Mouse (Mus musculus): ENCODE measurements around the gene Cby3. TPM values are rescaled to one million over a fixed set of nuclear protein-coding genes. Genes with fewer than 3 reads are reported as not detected.
"Not testable (repeated sequence)": the region's sequence is repeated elsewhere in the genome, so short reads cannot be mapped to it uniquely, and the experiment has no call there.

Cby3 gene
- total RNA-seq, 4 experiments from 2014 or later, result 0.96 TPM; not detected in 3

GRCm38 (mm10) chr11:50361282-50361681, 7.0 kb downstream of the Cby3 start:
- DNase-seq (ENCODE audit: low spot score in 2 of 2), result not testable (repeated sequence)

DNA sequence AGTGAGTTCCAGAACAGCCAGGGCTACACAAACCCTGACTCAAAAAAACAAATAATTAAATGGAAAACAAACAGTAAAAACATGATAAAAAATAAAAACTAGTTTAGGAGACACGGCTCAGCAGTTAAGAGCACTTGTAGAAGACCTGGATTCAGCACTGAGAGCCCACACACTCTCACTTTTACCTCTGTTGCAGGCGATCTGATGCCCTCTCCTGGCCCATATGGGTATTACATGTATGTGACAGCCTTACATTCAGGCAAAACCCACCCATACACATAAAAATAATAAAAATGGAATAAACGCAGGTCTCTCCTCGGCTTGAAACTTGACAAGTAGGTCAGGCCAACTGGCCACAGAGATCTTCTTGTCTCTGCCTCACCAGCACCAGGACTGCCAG, 10.3 kb downstream of the Cby3 start:
- DNase-seq (ENCODE audit: low spot score in 2 of 2), result peak; percentile 58 to 84

DNA sequence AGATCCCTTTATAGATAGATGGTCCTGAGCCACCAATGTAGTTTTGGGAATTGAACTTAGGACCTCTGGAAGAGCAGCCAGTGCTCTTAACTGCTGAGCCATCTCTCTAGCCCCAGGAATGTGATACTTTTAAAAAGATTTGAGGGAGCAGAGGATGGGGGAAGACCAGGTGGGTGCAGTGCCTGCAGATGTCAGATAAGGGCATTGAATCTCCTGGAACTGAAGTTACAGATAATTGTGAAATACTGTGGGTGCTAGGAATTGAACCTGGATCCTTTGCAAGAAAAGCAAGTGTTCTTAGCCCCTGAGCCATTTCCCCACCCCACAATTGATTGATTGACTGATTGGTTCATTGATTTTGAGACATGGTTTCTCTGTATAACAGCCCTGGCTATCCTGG, 11.1 kb downstream of the Cby3 start:
- DNase-seq (ENCODE audit: low spot score in 2 of 2), result no peak

GRCm38 (mm10) chr11:50367531-50367930, 13.3 kb downstream of the Cby3 start:
- no peak for DNase-seq (ENCODE audit: low spot score in 2 of 2)

GRCm38 (mm10) chr11:50369360-50369911, 15.2 kb downstream of the Cby3 start:
- no peak for DNase-seq (ENCODE audit: low spot score in 2 of 2)

DNA sequence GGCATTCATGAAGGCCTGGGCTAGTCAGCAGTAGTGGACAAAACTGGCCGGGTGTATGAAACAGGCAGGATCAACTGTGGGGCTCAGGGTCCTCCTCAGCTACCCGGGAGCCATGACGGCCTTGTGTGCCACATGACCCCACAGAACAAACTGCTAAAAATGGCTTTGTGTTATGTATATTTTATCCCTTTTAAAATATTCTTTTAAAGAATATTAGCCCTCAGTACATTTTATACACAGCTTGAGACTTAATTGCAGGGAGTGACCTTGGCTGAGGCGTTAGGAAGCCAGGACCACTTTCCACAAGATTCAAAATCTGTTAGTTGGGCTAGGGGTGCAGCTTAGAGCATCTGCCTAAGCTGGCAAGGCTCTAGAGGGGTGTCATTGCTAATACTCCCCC, 16.7 kb downstream of the Cby3 start:
- no peak for DNase-seq (ENCODE audit: low spot score in 2 of 2)

- DNase-seq (ENCODE audit: low spot score in 2 of 2), result peak in 1 of 2 experiments; percentile 44
These were observed 17.2 kb downstream of the Cby3 start for GRCm38 (mm10) chr11:50371399-50371841.

GRCm38 (mm10) chr11:50371911-50372310, 17.6 kb downstream of the Cby3 start:
- no peak for DNase-seq (ENCODE audit: low spot score in 2 of 2)

DNA sequence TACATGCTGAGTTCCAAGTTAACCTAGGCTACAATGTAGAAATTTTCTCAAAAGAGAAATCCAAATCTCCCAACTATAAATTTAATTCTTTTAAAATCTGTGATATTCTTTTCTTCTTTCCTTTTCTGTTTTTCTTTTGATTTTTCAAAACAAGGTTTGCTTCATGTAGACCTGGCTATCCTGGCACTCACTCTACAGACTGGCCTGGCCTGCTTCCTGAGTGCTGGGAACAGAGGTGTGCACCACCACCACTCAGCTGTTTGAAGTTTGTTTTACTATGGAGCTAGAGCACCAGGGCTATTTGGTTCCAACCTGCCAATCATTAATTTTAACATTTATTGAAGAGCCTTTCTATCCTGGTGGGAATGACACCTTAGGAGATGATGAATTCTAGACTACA, 18.8 kb downstream of the Cby3 start:
- DNase-seq (ENCODE audit: low spot score in 2 of 2), result no peak

DNA sequence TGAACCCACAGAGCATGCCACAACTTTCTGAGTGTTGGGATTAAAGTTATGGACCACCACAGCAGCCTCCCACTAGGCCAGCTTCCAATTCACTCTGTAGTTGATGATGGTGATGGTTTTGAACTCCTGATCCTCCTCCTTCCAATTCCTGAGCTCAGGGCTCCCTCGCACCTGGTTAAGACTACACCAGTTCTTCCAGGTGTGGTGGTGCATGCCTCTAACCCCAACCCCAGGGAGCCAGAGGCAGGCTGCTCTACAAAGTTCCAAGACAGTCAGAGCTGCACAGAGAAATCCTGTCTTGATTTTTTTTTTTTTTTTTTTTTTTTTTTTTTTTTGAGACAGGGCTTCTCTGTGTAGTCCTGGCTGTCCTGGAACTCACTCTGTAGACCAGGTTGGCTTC, 19.4 kb downstream of the Cby3 start:
- DNase-seq (ENCODE audit: low spot score in 2 of 2), result no peak

- DNase-seq (ENCODE audit: low spot score in 2 of 2), result no peak
These were observed 20.2 kb downstream of the Cby3 start for GRCm38 (mm10) chr11:50374286-50375015.

GRCm38 (mm10) chr11:50375421-50375820, 21.2 kb downstream of the Cby3 start:
- DNase-seq (ENCODE audit: low spot score in 2 of 2), result no peak

GRCm38 (mm10) chr11:50376156-50376790, 22.0 kb downstream of the Cby3 start:
- no peak for DNase-seq (ENCODE audit: low spot score in 2 of 2)

DNA sequence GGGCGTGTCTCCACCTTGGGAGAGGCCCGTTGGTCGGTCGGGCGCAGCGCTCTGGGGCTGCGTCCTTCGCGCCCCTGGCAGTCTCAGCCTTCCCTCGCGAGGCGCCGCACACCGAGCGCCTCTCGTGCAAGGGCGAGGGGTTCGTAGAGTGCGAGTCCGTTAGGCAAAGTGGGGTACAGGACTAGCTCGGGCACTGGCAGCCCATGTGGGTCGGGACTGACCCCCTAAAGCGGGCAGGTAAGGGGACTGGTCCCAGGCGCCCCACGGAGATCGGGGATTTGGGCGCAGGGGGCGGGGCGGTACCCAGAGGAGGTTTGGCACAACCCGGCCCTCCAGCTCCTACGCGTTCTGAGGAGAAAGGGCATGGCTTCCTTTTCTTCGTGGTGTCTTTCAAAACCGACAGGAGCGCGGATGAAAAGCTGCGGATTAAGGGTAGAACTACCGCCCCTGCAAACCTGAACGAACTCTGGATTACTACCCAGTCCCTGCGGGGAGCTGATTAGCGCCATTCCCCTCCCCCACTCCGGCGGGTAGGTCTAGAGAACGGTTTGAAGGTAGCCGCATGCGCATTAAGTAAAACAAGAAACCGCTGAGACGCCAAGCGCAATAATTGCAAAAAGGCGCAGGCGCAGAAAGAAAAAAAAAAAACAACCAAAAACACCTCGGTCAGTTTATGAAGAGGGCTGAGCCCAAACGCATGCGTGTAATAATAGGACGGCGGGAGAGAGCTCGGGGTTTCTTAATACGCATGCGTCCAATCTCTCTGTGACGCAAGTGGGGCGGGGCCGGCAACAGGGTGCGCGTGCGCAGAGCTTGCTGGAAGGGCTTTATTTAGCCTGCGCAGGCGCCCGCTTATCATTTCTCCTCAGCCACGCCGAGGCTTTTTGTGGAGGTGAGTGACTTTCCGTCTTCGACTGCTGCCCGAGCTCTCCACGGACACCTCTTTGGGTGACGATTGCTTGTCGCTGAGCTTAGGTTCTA, 22.9 kb downstream of the Cby3 start, which contains the start of gene Hnrnph1:
Gene Hnrnph1 (plus strand): TSS at position 80 of the 981 bp plus-strand sequence.
- DNase-seq (ENCODE audit: low spot score in 2 of 2), result peak; percentile 98 to 99

- peak; percentile 52 to 73 for DNase-seq (ENCODE audit: low spot score in 2 of 2)
These were observed 23.8 kb downstream of the Cby3 start for GRCm38 (mm10) chr11:50377892-50378684.

DNA sequence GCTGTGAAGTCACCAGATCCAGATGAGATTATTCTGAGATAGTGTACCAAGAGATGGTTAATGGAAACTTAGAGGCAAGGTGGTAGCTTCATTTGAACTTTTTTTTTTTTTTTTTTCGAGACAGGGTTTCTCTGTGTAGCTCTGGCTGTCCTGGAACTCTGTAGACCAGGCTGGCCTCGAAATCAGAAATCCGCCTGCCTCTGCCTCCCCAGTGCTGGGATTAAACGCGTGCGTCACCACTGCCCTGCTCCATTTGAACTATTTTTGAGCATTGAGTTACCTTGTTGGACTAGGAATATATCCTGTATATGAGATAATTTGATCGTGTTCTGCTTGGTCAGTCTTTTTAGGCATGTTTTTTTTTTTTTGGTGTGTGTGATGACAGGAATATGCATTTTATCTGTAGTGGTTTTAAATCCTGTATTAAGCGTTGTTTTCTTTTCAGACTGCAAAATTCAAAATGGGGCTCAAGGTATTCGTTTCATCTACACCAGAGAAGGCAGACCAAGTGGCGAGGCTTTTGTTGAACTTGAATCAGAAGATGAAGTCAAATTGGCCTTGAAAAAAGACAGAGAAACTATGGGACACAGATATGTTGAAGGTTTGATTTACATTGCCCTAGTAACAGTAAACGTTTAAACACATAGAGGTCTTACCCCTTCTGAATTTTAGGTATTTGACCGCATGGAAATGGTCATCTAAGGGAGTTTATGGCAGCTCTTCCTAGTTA, 24.9 kb downstream of the Cby3 start:
- DNase-seq (ENCODE audit: low spot score in 2 of 2), result no peak

DNA sequence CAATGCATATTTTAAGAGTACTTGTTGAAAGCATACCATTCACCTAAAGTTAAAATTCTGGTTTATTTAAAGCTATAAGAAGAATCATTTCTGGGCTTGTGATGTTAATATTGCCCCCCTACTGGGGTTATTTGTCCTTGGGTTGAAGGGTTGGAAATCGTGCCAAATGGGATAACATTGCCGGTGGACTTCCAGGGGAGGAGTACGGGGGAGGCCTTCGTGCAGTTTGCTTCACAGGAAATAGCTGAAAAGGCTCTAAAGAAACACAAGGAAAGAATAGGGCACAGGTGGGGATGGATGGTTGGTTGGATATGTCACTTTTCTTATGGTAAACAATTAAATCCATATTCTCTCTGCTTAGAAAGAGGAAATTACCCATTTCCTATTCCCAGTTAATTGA, 27.0 kb downstream of the Cby3 start:
- no peak for DNase-seq (ENCODE audit: low spot score in 2 of 2)

- no peak for DNase-seq (ENCODE audit: low spot score in 2 of 2)
These were observed 33.0 kb downstream of the Cby3 start for GRCm38 (mm10) chr11:50387167-50387679.

- DNase-seq (ENCODE audit: low spot score in 2 of 2), result no peak
These were observed 33.4 kb downstream of the Cby3 start for GRCm38 (mm10) chr11:50387697-50388096.

All from layer of hippocampus, adult 8-10 months (tissue).